Mouse (Mus musculus) Patski (cell line): ENCODE data around the gene Aqp11. TPM values are rescaled to one million over a fixed set of nuclear protein-coding genes. Genes with fewer than 3 reads are reported as not detected.

Experiments
- ATAC-seq: fragments of 100-300 bp; one replicate; pipeline ENCODE4 v1.8.0; 2021
- CTCF ChIA-PET: fragments of 350-600 bp; sonication (Branson Sonifier 250); formaldehyde crosslinking; loops from one replicate; lab custom pipeline; 2022; ENCODE audit warnings: inconsistent platforms; lab: Charles Lee
- POLR2A ChIA-PET: fragments of 350-600 bp; sonication (Branson Sonifier 250); formaldehyde crosslinking; loops from one replicate; lab custom pipeline; 2022; ENCODE audit warnings: antibody characterized with exemption, inconsistent platforms; lab: Charles Lee
- DNase-seq: peaks from one replicate; pipeline ENCODE4 v3.0.0-alpha.2; 2011; ENCODE audit warnings: low read depth, low spot score
- H3K27me3 ChIP-seq: fragments of 371-371 bp; one replicate; pipeline ENCODE4 v1.5.1; 2021
- CTCF ChIP-seq: fragments of 100-300 bp; IDR thresholded peaks from one replicate; pipeline ENCODE4 v1.5.1; 2021
- in situ Hi-C: fragments of 300-500 bp; cut with MboI; formaldehyde crosslinking; loops from 3 replicates; pipeline ENCODE4 v1.11.1; 2018; ENCODE audit warnings: low pct_unique_long_range_greater_than_20kb, mixed read lengths
- polyA plus RNA-seq: library from polyadenylated mRNA; unstranded; gene quantifications from one replicate; pipeline ENCODE4 v1.2.3, GENCODE M21; 2021

Gene Aqp11
- 0.35 TPM for polyA plus RNA-seq

- DNase-seq (no peak), ATAC-seq (peak; percentile 95)
- in situ Hi-C loops, result no loop called here
- ChIA-PET POLR2A (interaction anchor here (0.6 kb wide), 1 partner anchor 398 kb away, joined by 4 read pairs; no protein-coding TSS in a partner anchor), CTCF (interaction anchor here (0.8 kb wide), 1 partner anchor 383 kb away, joined by 3 read pairs; no protein-coding TSS in a partner anchor)
- H3K27me3 ChIP-seq, result no peaks in the 10 kb centered on the region
- TF ChIP-seq CTCF, result no peak
Observed at GRCm38 (mm10) chr7:97737638-97738456, at the start of gene Aqp11. TSS of gene Aqp11 (minus strand) at chr7:97738289.

- CTCF ChIA-PET, result interaction anchor here (1.2 kb wide), 1 partner anchor 35 kb away, joined by 6 read pairs; no protein-coding TSS in a partner anchor
- H3K27me3 ChIP-seq, result no peaks in the 10 kb centered on the region
- DNase-seq, result no peak
- no peak for TF ChIP-seq CTCF
- in situ Hi-C loops, result no loop called here
- no peak for ATAC-seq
- POLR2A ChIA-PET, result no interaction called here
Observed at GRCm38 (mm10) chr7:97783523-97783922, 45.4 kb upstream of the Aqp11 start.

- ChIA-PET CTCF (interaction anchor here (0.6 to 2.3 kb wide), 2 partner anchors 10 to 91 kb away, joined by 3 to 5 read pairs; no protein-coding TSS in a partner anchor), POLR2A (no interaction called here)
- no peak for TF ChIP-seq CTCF
Observed at GRCm38 (mm10) chr7:97781496-97781895, 43.4 kb upstream of the Aqp11 start.

GRCm38 (mm10) chr7:97780815-97781214 is 42.7 kb upstream of the Aqp11 start:
- H3K27me3 ChIP-seq, result no peaks in the 10 kb centered on the region
- in situ Hi-C loops, result no loop called here
- TF ChIP-seq CTCF, result no peak
- ATAC-seq, result no peak
- ChIA-PET CTCF (interaction anchor here (2.3 kb wide), 1 partner anchor 11 kb away, joined by 5 read pairs; no protein-coding TSS in a partner anchor), POLR2A (no interaction called here)
- DNase-seq, result no peak

More at GRCm38 (mm10) chr7:97781496-97781895, 43.4 kb upstream of the Aqp11 start:
- ATAC-seq (no peak), DNase-seq (no peak)
- in situ Hi-C loops, result no loop called here
- H3K27me3 ChIP-seq, result no peaks in the 10 kb centered on the region

- DNase-seq, result no peak
- H3K27me3 ChIP-seq, result no peaks in the 10 kb centered on the region
- POLR2A ChIA-PET, result no interaction called here
- ATAC-seq, result no peak
- CTCF ChIA-PET, result interaction anchor here (0.6 to 2.3 kb wide), 2 partner anchors 12 to 21 kb away, joined by 3 to 5 read pairs; no protein-coding TSS in a partner anchor
- in situ Hi-C loops, result no loop called here
- TF ChIP-seq CTCF, result no peak
Observed at GRCm38 (mm10) chr7:97780222-97780621, 42.1 kb upstream of the Aqp11 start.

GRCm38 (mm10) chr7:97777191-97777590 is 39.1 kb upstream of the Aqp11 start:
- POLR2A ChIA-PET, result no interaction called here

GRCm38 (mm10) chr7:97775923-97776322 is 37.8 kb upstream of the Aqp11 start:
- no peak for DNase-seq
- POLR2A ChIA-PET, result no interaction called here

More at GRCm38 (mm10) chr7:97777191-97777590, 39.1 kb upstream of the Aqp11 start:
- in situ Hi-C loops, result no loop called here
- CTCF ChIA-PET, result interaction anchor here (0.8 kb wide), 1 partner anchor 14 kb away, joined by 3 read pairs; no protein-coding TSS in a partner anchor
- H3K27me3 ChIP-seq, result no peaks in the 10 kb centered on the region
- no peak for TF ChIP-seq CTCF
- DNase-seq (no peak), ATAC-seq (no peak)

GRCm38 (mm10) chr7:97775380-97775779 is 37.3 kb upstream of the Aqp11 start:
- DNase-seq, result no peak

More at GRCm38 (mm10) chr7:97775923-97776322, 37.8 kb upstream of the Aqp11 start:
- no peak for ATAC-seq
- TF ChIP-seq CTCF, result no peak
- in situ Hi-C loops, result no loop called here
- CTCF ChIA-PET, result no interaction called here
- H3K27me3 ChIP-seq, result no peaks in the 10 kb centered on the region

GRCm38 (mm10) chr7:97770841-97771620 is 32.9 kb upstream of the Aqp11 start:
- H3K27me3 ChIP-seq, result no peaks in the 10 kb centered on the region
- POLR2A ChIA-PET, result no interaction called here
- no peak for TF ChIP-seq CTCF
- CTCF ChIA-PET, result interaction anchor here (1.0 to 1.3 kb wide), 2 partner anchors 22 kb away, joined by 3 read pairs; no protein-coding TSS in a partner anchor
- no peak for DNase-seq
- no peak for ATAC-seq
- in situ Hi-C loops, result no loop called here

More at GRCm38 (mm10) chr7:97775380-97775779, 37.3 kb upstream of the Aqp11 start:
- POLR2A ChIA-PET, result no interaction called here
- CTCF ChIA-PET, result no interaction called here
- ATAC-seq, result no peak
- in situ Hi-C loops, result no loop called here
- H3K27me3 ChIP-seq, result no peaks in the 10 kb centered on the region
- no peak for TF ChIP-seq CTCF

GRCm38 (mm10) chr7:97769020-97769419 is 30.9 kb upstream of the Aqp11 start:
- DNase-seq, result no peak
- in situ Hi-C loops, result no loop called here
- ATAC-seq, result no peak
- TF ChIP-seq CTCF, result no peak
- no peaks in the 10 kb centered on the region for H3K27me3 ChIP-seq
- POLR2A ChIA-PET, result no interaction called here
- CTCF ChIA-PET, result no interaction called here
